Mouse (Mus musculus): ENCODE results near the gene Prc1. TPM values are rescaled to one million over a fixed set of nuclear protein-coding genes. Genes with fewer than 3 reads are reported as not detected.
A peak's percentile ranks its signal among the peaks of the same experiment; 100 is the strongest.

The Prc1 gene
- total RNA-seq, 4 experiments from 2014 or later, result 0.72 to 3.1 (median 1.5) TPM

DNA sequence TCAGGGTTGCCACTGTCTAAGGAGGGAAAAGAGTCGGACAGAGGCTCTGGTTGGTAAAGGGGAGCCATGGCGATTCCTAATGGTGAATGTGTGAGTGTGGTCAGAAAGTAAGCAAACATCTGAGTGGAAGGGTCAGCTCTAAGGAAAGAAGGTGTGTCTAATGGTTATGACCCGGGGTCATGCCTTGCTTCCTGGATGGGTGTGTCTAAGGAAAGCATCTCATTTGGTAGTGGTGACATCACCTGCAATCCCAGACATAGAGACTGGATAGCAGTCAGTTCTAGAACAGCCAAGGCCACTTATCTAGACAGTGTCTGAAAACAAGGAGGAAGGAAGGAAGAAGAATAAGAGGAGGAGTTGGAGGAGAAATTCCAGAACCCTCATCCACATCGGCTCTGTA, 40.6 kb downstream of the Prc1 start:
- DNase-seq (ENCODE audit: low spot score), result no peak

DNA sequence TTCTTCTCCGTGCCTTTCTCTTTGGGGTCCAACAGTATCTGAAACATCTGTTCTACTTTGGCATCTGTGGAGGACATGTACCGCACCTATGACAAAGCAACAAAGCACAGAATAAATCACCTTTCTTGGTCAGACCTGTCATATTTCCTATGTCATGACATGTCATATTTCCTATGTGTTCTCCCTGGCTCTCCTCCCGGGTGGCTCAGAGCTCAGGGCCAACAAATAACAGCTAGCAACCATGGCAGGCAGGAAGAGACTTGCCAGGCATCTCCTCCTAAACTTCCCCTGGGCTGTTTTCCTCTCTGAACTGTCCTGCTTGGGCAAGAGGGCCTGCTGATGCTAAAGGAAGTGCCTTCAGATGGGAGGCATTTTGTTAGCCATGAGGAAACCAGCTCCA, 42.7 kb downstream of the Prc1 start:
- no peak for DNase-seq (ENCODE audit: low spot score)

DNA sequence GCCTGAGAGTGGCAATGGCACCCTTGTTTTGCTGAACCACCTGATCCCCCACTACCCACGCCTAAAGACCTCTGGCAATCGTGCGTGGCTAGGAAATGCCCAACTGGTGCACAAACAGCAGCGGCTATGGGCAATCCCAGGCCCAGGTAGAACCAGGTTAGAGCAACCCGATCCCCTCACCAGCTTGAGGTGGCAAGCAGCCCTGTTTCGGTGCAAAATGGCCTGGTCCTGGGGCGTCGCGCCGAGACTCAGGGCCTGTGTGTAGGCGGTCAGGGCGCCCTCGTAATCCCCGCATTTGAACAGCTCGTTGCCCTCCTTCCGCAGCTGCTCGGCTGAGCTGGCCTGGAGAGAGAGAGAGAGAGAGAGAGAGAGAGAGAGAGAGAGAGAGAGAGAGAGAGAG, 45.1 kb downstream of the Prc1 start:
- DNase-seq (ENCODE audit: low spot score), result no peak

DNA sequence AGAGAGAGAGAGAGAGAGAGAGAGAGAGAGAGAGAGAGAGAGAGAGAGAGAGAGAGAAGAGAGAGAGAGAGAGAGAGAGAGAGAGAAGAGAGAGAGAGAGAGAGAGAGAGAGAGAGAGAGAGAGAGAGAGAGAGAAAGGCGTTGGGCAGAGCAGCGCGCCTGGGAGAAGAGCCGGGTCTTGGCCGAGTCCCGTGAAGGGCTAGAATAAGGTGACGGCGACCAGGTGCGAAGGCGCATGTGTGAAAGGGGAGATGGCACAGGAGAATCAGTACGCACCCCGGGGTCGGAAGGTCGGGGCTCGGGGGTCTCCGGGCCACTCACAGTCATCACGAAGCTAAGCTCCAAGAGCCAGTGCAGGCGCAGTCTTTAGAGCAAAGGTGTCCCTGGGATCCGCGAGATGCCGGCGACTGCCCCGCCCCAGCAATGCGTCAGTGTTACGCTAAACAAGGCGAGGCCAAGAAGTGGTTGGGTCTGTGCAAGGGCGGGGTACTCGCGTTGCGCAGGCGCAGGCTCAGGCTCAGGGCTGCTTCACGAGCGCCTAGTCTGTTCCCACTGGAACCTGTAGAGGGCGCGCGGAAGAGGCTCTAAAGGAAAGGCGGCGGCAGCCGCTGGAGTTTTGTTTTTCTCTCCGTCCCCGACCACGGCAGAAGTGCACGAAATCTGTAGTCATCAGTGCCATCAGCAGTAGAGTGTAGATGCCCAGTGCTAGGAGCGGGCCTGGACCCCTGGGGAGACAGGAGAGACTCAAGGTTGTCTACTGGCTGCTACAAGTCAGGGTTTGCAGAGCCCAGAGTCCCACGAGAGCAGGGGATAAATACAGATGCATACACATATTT, 45.8 kb downstream of the Prc1 start:
- DNase-seq (ENCODE audit: low spot score), result peak; percentile 98

DNA sequence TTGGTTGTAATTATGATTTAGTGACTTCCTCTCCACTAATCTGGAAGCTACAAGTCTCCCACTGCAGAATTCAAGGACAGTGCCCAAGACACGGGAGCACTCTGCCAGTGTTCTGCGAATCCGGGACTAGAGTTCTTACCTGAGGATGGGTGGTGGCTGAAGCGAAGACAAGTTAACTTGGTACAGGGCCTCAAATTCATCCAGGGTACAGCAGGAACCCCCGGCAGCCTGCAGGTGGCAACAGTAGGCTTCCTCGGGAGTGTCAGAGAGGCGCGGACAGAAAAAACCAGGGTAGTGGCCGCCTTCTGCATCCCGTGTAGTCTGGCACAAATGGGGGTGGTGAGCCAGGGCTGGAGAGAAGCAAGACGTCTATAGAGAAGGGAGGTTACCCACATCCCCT, 46.5 kb downstream of the Prc1 start, which contains the start of gene Unc45a:
Unc45a (minus strand) TSS at position 213 of the 400 bp plus-strand sequence.
- DNase-seq (ENCODE audit: low spot score), result peak; percentile 65

DNA sequence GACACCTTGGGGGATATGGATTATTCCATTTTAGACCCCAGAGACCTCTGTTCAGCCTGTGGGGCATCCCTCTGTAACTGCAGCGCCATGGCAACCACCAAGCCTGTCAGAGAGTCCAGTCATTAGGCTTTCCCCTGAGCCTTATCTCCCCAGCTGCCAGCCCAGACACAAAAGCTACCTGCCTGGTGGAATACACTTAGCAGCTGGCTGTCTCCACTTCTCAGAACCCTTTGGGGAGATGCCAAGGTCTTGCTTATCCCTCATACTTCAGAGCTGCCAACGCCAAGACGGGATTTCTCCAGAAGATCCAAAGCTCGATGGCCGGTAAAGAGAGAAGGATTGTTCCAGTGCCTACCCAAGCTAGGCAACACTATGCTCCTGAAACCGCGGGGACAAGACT, 47.5 kb downstream of the Prc1 start:
- DNase-seq (ENCODE audit: low spot score), result no peak

DNA sequence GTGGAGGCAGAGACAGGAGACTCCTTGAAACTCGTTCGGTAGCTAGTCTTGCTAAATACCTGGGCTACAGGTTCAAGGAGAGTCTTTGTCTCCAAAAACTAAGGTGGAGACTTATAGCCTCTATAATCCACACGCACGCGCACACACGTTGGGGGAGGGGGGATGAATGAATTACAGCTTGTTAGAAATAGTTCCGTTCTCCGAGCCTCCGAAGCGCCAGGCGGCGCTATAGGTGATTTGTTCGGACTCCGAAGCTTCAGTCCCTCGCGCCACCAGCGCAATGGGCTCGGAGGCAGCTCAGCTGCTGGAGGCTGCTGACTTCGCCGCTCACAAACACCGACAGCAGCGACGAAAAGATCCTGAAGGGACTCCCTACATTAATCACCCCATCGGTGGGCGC, 48.6 kb downstream of the Prc1 start, which contains the start of gene Hddc3:
Hddc3 (plus strand) TSS at position 247 of the 400 bp plus-strand sequence.
- DNase-seq (ENCODE audit: low spot score), result peak; percentile 90

DNA sequence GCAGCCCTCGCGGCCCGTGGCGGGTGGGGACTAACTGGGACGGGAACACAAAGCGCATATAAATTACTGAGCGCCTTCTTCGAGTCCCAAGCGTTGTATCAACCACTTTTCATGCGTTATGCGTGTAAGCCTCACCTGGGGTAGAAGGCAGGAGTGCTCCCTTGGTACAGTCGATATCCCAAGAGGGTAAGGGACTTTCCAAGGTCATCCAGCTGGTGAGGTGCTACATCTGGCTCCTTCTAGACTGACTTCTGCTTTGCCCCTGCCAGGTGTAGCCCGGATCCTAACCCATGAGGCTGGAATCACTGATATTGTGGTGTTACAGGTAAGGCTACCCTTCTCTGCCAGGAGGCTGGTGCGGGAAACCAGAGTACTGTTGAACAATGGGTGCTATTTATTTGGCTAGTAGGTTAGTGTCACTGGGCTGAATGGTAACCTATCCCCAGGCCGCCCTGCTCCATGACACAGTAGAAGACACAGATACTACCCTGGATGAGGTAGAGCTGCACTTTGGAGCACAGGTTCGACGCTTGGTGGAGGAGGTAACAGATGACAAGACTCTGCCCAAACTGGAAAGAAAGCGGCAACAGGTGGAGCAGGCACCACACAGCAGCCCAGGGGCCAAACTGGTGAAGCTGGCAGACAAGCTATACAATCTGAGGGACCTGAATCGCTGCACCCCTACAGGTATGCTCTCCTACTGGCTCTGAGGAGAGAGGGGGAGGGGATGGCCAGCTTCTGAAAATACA, 49.2 kb downstream of the Prc1 start:
- no peak for DNase-seq (ENCODE audit: low spot score)

DNA sequence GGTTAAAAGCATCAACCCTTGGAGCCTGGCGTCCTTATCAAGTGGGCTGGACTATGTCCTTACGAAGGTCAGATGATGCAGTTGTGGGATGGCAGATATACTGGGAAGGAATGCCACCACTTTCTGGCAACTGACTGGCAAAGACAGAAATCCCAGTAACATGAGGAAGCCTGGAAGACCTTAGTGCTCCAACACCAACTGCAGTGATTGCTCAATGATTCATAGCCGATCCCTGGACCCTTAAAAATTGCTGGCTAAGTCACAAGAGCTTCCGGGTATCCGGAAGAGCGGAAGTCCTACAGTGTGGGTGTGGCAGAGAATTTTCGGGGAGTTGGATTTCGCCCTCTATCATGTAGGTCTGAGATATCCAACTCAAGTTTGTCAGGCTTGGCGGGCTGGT, 51.9 kb downstream of the Prc1 start:
- no peak for DNase-seq (ENCODE audit: low spot score)

DNA sequence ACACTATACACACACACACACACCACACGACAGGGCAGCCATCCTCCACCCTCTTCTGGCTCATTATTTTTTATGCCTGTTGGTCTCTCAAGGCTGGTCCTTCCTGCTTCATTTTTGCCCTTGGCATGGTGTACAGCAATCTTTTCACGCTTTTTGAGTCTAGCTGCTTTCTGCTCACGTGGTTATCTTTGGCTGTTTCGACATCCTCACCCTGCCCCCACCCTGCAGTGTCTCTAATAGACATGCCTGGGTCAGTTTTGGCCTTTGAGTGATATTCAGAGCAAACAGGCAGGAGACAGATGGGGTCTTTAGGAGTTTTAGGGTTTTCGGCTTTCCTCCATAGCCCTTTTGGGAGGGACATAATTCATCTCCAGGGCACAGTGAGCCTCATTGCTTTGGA, 52.6 kb downstream of the Prc1 start:
- no peak for DNase-seq (ENCODE audit: low spot score)

DNA sequence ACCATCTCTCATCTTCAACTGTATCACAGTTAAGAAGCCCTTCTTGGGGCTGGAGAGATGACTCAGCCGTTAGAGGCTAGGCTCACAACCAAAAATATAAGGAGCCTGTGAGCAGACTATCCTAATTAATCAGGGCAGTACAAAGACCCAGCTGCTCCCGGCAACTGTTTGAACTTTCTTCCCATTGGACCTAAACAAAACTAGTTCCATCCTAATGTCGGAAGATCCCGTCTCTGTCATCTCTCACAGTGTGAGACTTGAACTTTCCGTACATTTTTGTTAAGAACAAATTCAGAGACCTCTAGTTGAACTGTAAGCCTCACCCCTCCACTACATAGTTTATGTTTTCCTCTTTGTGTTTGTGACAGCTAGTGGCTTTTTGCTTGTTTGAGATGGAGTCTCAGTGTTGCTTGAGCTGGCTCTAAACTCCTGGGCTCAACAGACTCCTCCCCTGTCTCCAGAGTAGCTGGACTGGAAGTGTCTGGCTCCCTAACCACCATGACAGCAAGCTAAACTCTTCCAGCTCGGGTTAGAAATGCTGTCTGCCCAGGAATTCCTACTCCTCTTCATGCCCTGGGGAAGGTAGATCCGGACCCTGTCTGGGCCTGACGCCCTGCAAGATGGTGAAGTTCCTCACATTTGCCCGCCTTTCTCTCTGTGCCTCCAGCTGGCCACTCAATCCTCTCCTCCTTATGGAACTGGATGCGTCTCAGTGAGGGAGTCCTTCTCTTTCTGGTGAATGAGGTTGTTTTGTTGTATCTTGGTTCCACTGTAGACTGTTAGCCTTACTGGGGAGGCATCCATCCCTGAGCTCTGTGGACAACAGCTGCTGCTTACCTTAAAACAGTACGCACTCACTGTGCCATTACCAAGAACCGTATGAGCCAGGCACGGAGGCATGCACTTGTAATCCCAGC, 53.7 kb downstream of the Prc1 start:
- DNase-seq (ENCODE audit: low spot score), result no peak

DNA sequence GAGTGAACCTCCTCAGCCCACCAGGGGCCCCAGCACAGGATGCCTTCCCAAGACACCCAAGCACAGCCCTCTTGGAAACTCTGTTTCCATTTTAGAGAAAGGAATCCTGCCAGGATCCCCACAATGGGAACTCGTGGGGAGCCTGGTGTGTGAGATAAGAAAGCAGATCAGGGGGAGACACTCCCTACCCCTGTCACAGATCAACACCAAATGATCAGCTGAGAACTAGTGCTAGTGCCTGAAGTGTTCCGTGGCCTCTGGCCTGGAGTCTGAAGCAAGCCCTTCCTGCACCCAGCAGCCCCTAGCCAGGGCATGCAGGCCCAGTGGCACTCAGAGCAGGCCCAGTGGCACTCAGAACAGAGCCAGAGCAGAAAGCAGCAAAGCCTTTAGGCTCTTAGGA, 56.6 kb downstream of the Prc1 start:
- DNase-seq (ENCODE audit: low spot score), result no peak

DNA sequence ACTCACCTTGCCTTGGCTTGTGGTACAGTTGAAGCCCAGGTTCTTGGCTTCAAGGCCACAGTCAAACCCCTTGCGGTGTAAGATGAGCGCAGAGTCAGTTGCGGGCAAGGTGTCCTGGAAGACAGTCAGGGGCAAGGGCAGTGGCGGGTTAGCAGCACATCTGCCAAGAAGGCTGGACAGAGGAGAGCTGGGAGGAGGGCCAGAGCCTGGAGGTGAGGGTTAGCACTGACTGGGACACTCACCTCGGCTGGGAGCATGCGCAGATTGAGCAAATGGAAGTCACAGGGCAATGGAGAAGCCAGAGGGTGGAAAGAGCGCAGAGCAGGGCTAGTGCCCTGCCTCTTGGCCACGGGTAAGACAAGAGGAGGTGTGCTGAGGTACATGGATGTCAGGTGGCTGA, 58.7 kb downstream of the Prc1 start:
- DNase-seq (ENCODE audit: low spot score), result no peak

DNA sequence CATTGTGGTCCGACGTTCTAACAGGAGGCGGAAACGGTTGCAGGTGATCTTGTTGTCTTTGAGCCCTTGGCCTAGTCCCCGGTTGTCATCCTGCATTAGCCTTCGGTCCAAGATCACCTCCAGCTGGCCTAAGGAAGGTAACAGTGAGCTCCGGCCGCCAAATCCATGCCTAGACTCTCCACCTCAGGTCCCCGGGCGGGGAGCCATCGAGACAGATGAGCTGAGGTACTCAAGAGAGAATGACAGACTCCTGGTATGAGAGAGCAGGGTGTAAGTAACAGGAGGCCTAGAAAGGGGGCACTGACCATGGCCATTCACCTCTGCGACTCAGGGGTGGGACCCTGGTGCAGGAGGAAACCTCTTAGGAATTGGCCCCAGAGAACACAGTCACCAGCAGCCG, 62.1 kb downstream of the Prc1 start:
- no peak for DNase-seq (ENCODE audit: low spot score)

DNA sequence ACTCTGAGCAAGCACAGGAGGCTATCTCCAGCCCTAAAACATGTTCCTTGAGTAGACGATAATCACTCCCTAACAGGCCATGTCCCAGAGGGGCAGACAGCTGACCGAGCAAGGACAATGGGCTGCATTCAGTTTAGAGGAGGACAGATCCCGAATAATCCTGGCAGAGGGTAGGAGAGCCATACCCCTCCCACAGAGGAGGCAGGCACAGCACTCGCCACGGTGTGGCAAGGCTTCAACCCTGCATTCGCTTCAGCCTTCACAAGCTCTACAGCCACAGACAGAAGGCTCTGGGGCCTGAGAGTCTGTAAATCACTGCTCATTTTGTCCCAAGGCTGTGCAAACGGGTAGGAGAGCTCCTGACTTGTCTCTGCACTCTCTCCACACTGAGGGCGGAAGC, 62.9 kb downstream of the Prc1 start:
- DNase-seq (ENCODE audit: low spot score), result no peak

DNA sequence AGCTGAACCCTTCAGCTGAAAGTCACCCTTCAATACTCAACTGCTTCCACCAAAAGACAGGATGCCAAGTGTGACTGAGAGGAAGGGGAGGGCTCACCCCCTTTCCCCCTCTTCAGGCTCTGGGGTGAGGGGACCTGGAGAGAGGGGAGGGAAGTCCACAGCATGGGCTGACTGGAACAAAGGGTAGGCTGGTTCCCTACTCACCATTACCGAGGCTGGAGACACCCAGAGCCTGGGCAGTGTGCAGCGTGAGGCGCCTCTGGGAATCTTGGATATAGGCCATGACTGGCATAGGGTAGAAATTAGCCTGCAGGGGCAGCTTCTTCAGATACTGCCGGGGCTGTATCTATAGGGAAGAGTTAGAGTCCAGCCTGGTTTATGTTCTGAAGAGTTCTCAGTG, 63.8 kb downstream of the Prc1 start:
- no peak for DNase-seq (ENCODE audit: low spot score)

DNA sequence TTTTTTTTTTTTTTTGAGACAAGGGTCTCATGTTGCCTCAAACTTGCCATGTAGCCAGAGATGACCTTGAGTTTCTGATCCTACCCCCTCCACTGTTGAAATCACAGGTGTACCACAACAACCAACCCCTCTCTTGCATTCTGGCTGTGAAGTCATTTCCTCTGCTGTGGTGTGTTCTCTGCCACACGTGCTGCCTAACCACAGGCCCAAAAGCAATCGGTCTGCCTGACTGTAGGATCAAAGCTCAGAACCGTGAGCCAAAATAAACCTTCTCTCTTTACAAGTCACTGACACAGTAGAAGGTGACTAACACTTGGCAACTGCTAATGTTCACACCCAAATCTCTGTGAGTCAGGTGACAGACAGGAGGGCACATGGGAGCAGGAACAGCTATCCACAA, 66.2 kb downstream of the Prc1 start:
- no peak for DNase-seq (ENCODE audit: low spot score)

DNA sequence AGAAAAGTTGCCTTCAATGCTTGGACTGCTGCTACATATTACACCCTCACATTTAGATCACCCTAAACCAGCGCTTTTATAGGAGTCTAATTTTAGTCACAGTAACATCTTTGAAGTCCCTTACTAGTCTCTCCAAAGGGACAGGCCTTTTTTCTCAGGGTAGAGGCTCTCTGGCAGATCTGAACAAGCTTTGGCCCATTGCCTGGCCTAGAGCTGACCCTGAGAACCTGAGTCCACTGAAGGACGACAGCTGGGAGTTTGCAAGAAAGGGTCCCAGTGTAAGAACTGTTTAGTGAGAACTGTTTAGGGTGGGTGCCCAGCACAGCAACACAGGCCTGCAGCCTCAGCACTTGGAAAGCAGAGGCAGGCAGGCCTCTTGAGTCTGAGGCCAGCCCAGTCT, 71.5 kb downstream of the Prc1 start:
- DNase-seq (ENCODE audit: low spot score), result no peak
